Mouse (Mus musculus): Measurements from ENCODE around the gene Cbx8.

The Cbx8 gene

DNA sequence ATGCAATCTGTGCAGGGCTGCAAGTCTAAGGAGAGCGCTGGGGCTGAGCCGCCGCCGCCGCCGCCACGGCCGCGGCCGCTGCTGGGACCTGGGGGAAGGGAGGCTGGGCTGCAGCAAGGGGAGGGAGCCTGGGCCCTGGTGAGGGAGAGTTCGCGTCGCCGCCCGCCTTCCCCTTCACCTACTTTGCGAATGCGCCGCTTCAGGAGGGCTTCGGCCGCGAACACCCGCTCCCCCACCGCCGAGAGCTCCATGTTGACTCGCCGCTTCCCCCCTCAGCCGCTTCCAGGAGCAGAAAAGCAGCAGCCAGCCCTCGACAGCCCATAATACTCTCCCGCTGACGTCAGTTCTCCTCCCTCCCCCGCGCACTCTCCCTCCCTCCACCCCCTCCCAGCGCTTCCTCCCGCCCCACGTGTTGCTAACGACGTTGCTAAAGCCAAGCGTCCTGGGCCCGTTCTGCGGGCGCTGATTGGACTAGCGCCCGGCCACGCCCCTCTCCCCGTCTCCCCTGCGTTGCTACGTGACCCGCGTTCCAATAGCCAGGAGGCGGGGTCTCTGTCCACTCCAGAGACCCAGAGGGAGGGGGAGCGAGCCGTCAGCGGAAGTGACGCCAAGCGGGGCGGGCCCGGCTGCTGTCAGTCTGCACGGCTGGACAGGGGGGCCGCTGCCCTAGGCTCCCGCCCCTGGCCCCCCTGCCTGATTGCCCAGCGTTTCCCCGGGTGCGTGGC is at the start of gene Cbx8:
Gene Cbx8 (minus strand): TSS at position 370 of the 725 bp plus-strand sequence.
- DNase-seq (ENCODE audit: extremely low read depth, low read depth) = peak; percentile 95

GRCm38 (mm10) chr11:119090076-119090960 is 49.5 kb upstream of the Cbx8 start:
- no peak for DNase-seq (ENCODE audit: extremely low read depth, low read depth)

DNA sequence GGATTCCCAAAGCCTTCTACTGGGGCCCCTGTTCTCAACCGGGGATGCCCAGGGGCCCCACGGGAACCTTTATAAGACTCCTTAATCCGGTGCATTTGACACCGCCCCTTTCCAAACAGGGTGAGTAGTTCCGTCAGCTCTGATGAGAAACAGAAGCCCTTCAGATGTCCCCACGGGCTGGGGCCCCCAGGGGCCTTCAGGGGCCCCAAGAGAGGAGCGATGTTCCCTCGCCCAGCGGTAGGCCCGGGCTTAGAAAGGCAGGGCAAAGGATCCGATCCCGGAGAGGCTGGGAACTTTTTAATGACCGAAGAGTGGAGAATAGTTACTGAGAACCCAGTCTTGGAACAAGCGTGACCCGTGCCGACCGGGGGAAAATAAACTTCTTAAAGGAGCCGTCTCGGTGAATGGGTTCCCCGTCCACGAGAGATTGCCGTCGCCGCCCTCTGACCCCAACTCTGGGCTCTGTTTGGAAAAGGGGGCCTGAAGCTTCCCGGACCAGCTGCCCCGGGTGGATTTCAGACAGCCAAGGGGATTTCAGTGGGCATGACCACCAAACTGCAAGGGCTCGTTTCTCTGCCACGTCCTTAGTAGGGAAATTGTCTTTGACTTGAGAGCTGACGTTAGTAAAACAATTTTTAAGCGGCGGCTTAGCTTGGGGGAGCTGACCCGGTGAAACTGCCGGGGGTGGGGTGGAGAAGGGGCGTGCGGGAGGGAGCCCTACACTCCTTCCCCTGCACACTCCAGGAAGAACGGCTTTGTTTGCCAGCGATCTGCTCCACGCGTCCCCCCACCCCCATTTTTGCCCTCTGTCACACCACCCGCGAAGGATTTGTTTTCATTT is 48.7 kb upstream of the Cbx8 start:
- DNase-seq (ENCODE audit: extremely low read depth, low read depth) = no peak

- DNase-seq (ENCODE audit: extremely low read depth, low read depth) = no peak
Observed at GRCm38 (mm10) chr11:119088391-119089234, 47.8 kb upstream of the Cbx8 start.

DNA sequence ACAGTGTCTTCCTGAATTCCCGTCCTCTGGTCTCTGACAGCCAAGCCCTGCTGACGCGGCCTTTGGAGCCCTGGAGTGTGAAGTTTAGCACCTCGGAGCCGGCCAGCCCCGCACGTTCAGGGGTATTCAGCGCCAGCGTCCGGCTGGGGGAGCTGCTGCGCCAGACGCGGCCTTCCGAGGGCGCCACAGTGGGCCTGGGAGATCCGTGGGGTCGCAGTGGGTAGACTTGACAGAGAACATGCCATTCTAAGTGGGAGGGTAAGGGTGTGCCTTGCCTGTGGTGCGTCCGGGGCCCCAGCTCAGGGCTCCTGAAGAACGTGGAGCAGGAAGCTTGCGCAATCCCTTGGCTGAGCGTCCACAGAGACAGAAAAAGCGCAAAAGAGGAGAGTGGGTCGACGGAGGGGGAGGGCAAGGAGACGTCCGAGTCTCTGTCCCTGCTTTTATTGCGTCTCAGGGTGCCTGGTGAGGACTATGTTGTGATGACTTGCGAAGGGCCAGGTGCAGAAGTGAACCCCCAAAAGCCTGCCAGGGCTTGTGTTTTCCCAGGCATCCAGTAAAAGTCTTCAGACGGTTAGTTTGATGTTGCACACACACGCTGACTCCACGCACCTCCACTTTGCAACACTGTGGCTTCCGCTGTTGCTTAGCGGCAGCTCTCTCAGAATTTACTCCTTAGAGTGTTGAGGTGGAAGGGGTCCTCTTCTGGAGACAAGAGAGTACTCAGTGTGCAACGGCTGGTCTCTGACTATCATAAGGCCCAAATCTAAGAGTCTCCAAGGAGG is 46.7 kb upstream of the Cbx8 start:
- DNase-seq (ENCODE audit: extremely low read depth, low read depth) = no peak

DNA sequence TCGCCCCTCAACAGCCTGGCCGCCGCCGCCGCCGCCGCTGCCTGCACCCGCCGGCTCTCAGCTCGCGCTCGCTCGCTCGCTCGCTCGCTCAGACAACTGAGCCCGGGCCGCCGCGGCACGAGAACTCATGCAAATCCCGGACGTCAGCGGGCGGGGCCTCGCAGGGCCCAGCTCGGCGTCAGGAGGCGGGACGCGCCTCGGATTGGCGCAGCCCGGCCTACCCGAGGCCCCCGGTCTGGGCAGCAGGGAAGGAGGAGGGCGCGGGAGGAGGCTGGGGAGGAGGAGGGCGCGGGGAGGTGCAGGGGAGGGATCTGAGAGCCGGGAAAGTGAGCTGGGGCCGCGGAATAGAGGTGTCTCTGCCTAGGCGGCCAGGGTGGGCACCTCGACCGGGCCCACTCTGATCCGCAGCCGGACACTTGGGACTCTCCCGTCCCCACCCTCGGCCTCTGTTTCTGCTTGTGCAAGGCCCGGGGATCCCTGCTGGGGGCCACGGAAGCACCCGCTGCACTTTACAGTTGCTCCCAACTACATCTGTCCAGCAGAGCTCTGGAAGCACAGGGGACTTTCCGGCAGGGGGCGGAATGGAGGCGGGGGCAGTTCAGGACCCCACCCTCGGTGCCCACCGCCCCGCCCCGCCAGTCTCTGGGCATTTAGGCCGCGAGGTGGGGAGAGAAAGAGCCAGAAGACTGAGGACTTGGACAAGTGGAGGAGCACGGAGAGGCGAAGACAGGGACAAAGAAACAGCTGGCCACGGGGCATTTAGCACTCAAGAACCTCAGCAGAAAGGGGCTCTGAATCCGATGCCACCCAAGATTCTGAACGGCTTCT is 45.6 kb upstream of the Cbx8 start, which contains the start of gene Cbx4:
Gene Cbx4 (minus strand): TSS at position 78 of the 828 bp plus-strand sequence.
- DNase-seq (ENCODE audit: extremely low read depth, low read depth) = peak; percentile 77

GRCm38 (mm10) chr11:119085279-119086062 is 44.7 kb upstream of the Cbx8 start:
- peak; percentile 31 for DNase-seq (ENCODE audit: extremely low read depth, low read depth)

- peak; percentile 22 for DNase-seq (ENCODE audit: extremely low read depth, low read depth)
Observed at GRCm38 (mm10) chr11:119084446-119085278, 43.9 kb upstream of the Cbx8 start.

DNA sequence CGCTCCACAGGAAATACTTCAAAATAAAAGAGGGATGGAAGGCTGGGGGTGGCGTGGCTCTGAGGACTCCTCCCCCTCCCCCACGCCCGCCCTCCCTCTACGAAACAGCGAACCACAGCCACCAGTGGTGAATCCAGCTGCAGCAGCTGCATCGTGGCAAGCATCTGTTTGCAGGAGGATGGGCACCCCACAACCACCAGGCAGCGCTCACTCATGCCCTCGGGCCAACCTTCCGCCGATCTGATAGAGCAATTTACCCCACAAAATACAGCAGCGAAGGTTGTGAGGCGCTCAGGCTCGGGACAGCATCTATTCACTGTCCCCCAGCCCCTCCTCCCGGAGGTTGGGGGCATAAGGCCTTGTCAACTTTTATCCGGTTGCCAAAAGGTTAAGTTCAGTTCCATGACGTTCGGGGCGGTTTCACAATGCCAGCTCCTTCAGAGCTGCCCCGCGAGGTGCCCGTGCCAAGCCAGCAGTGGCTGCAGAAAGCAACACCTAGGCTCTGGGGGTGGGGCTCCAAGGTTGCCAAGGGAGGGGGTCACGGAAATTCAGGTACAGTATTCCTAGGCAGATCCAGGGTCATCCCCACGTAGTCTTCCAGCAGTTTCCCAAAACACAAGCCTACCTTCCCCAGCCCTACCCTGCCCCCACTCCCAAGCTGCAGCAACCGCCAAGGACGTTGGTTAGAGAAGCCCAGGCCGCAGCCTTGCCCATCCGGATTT is 43.1 kb upstream of the Cbx8 start:
- DNase-seq (ENCODE audit: extremely low read depth, low read depth) = no peak

DNA sequence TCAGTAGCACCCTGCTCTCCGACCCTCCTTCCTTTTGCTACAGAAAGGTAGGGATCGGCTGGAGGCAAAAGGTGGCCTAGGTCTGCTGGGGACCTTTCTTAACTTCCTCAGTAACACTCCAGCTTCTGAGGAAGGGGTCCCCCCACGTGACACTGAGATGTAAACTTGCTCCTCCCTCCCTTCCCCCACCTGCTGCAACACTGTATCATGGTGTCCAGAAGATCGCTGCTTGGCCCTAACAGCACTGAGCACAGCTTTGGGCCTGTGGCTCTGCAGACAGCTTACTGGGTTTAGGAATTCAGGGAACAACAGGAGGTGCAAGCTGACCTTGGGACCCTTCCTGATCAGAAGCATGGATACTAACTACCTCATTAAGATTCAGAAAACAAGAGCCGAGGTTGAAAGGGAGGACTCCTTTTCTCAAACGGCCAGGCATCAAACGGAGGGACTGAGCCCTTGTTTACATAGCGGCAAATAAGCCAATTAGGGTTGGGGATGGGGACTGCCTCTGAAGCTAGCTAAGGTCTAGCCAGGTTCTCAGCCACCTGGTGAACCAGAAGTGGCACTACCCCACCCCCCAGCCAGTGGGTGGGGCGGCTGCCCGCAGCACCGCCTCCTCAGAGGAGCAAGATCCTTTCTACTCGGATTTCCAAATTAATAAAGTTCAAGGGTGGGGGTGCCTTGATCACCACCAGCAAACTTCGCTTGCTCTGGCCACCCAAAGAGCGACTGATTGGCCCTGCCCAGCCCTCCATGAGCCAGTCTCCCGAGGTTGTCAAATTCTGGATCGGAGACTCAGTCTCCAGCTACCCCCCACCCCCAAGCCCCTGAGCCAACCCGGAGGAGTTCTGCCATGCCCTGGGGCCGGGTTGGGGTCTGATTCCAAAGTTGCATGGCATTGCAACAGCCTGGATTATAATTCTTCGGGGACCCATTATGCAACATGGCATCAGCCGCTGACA is 42.1 kb upstream of the Cbx8 start:
- no peak for DNase-seq (ENCODE audit: extremely low read depth, low read depth)

DNA sequence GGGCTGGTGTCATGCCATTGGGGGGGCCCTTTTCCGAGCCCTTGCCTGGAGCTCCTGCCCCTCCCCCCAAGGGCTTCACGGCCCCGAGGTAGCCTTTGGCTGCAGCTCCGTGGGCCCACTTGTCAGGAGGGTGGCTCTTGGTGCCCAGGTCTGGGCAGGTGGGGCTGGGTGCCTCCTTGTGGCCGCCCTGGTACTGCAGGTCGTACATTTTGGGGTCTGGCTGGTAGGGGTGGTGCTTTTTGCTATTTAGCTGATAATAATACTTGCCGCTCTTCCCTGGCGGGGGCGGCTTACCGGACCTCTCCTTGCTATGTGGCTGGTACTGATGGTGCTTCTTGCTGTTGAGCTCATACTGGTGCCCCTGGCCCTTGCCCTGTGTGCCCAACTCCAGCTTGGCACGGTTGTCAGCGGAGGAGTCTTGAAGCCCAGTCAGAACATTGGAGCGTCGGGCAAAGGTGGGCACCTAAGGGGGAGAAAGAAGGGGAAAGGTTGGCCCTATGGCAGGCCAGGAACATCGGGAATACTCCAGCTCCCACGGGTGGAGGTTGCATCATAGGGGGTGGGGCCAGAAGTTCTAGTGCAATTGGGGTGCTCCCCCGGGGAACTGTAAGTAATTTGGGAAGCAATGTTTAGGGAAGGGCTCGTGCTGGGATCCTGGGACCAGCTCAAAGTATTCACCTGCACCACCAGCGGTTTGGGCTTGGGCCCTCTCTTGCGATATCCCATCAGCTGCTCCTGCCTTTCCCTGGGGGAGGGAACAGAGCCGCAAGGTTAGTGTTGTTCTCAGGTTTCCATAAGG is 41.3 kb upstream of the Cbx8 start:
- DNase-seq (ENCODE audit: extremely low read depth, low read depth) = no peak

GRCm38 (mm10) chr11:119081148-119081838 is 40.5 kb upstream of the Cbx8 start:
- no peak for DNase-seq (ENCODE audit: extremely low read depth, low read depth)

- DNase-seq (ENCODE audit: extremely low read depth, low read depth) = no peak
Observed at GRCm38 (mm10) chr11:119080461-119081147, 39.8 kb upstream of the Cbx8 start.
